Mouse (Mus musculus): ENCODE data around the gene Poll. TPM values are rescaled to one million over a fixed set of nuclear protein-coding genes. Genes with fewer than 3 reads are reported as not detected.
"Not testable (repeated sequence)": the region's sequence is repeated elsewhere in the genome, so short reads cannot be mapped to it uniquely, and the experiment has no call there.

Poll gene
- total and polyA plus RNA-seq, 2 experiments from 2014 or later: 8.9 to 9.9 TPM

DNA sequence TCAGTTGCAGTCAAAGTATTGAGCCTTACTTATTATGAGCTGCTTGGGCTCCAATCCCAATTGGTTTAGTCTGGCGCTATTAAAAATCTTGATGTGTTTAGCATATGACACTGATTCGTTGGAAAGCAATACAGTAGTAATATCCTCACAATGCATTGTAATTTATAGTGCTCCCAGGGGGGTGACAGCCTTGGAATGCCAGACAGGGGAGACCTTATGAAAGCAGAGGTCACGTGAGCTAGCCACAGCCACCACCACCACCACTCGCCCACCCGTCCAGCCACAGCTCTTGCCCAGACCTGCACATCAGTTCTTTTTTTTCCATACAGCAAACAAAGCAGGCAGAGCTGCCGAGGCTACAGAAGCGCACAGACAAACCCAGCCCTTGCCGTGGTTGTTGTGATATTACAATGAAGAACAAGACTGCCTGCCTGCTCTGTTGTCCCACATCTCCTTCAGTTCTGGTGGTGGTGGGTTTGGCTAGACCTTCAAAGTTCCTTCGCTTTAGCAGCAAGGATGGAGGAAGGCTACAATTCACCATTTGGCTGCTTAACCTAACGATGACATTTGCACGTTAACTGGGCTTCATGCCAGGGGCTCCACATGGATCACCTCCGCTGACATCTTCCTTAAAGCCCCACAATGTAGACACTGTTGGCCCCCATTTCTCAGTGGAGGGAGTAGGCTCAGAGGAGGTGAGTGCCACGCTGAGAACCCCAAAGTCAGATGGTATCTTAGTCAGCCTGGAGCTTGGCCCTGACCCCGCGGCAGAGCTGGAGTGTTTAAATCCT, 5.8 kb upstream of the Poll start:
- H3K4me3 ChIP-seq (ENCODE audit: low read depth, low read length): no peak overlapping the region
- peaks cover 3% of the 10 kb centered on the region; the same call in 1 of the 2 replicates for H3K36me3 ChIP-seq (ENCODE audit: insufficient read depth, low read length)
- 58% methylated on average over 15 of the region's 15 CpGs for WGBS
- no peak overlapping the region for H3K9ac ChIP-seq (replicated peaks; ENCODE audit: low read length, poor library complexity, severe bottlenecking)
- ATAC-seq (ENCODE audit: low FRiP score) (no peak), DNase-seq (ENCODE audit: low spot score) (no peak)
- H3K27me3 ChIP-seq (ENCODE audit: insufficient read depth, low read length): peaks cover 9% of the 10 kb centered on the region; the same call in 1 of the 2 replicates
- no peaks in the 10 kb centered on the region for H3K9me3 ChIP-seq (ENCODE audit: low read length)
- no peaks in the 10 kb centered on the region; the same call in 1 of the 2 replicates for H3K4me1 ChIP-seq (ENCODE audit: insufficient read depth, low read length)
- H3K4me2 ChIP-seq (ENCODE audit: low read depth, low read length, poor library complexity, severe bottlenecking): no peak overlapping the region
- no peak overlapping the region for H3K27ac ChIP-seq (ENCODE audit: low read depth, low read length)
- no peak for TF ChIP-seq CTCF (IDR thresholded peaks at IDR 0.05)

DNA sequence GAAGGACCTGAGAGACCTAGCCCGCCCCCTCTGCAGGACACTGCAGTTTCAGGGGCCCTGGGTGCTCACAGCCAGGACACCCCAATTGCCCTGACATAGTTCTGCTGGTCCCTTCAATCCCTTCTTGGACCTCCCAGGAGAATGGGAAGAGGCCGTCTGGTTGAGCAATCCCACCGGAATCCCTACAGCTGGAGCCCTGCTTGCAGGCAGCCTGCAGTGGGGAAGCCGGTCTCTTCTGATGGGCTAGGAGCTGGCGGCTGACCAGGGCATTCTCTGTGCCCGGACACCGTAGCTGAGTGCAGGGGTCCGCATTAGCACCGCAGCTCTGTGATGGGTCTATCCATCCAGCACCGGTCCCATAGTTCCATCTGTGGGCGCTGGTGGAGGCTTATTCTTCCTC, 6.2 kb downstream of the Poll start:
- no peak for ATAC-seq (ENCODE audit: low FRiP score)
- no peak overlapping the region for H3K27ac ChIP-seq (ENCODE audit: low read depth, low read length)
- DNase-seq (ENCODE audit: low spot score): no peak
- no peak overlapping the region for H3K4me3 ChIP-seq (ENCODE audit: low read depth, low read length)
- WGBS: 94% methylated on average over 11 of the region's 11 CpGs
- H3K9me3 ChIP-seq (ENCODE audit: low read length): no peaks in the 10 kb centered on the region
- no peak for TF ChIP-seq CTCF (IDR thresholded peaks at IDR 0.05)
- H3K4me1 ChIP-seq (ENCODE audit: insufficient read depth, low read length): no peaks in the 10 kb centered on the region
- H3K36me3 ChIP-seq (ENCODE audit: insufficient read depth, low read length): peaks cover 8% of the 10 kb centered on the region; the same call in 1 of the 2 replicates
- no peak overlapping the region for H3K4me2 ChIP-seq (ENCODE audit: low read depth, low read length, poor library complexity, severe bottlenecking)
- H3K27me3 ChIP-seq (ENCODE audit: insufficient read depth, low read length): no peaks in the 10 kb centered on the region
- no peak overlapping the region for H3K9ac ChIP-seq (replicated peaks; ENCODE audit: low read length, poor library complexity, severe bottlenecking)

DNA sequence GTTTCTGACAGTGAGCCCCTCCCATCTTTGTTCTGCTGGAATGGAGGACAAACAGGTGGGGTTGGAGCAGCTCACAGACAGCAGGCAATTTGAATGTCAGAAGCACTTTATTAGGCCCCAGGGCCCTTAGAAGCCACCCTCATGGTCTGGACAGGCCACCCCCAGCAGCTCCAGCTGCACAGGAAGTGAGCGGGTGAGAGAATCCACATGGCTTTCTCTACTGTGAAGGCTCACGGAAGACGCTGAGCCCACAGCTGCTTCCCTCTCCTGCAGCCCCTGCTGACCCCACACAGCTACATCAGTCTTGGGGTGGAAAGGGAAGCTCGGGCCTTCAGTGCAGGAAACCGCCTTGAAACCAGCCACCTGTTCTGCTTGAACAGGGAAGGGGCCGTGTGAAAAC, 8.1 kb downstream of the Poll start:
- Histone ChIP-seq H3K27ac (ENCODE audit: low read depth, low read length) (no peak overlapping the region), H3K4me3 (ENCODE audit: low read depth, low read length) (no peak overlapping the region), H3K36me3 (ENCODE audit: insufficient read depth, low read length) (peaks cover 8% of the 10 kb centered on the region; the same call in 1 of the 2 replicates), H3K4me2 (ENCODE audit: low read depth, low read length, poor library complexity, severe bottlenecking) (no peak overlapping the region), H3K27me3 (ENCODE audit: insufficient read depth, low read length) (0 out of 2 replicates have a peak, but pooled peaks cover 4% of the 10 kb centered on the region), H3K4me1 (ENCODE audit: insufficient read depth, low read length) (no peaks in the 10 kb centered on the region), H3K9ac (replicated peaks; ENCODE audit: low read length, poor library complexity, severe bottlenecking) (no peak overlapping the region), H3K9me3 (ENCODE audit: low read length) (no peaks in the 10 kb centered on the region)
- WGBS: 86% methylated on average over 6 of the region's 6 CpGs
- DNase-seq (ENCODE audit: low spot score): no peak
- no peak for ATAC-seq (ENCODE audit: low FRiP score)
- no peak for TF ChIP-seq CTCF (IDR thresholded peaks at IDR 0.05)

DNA sequence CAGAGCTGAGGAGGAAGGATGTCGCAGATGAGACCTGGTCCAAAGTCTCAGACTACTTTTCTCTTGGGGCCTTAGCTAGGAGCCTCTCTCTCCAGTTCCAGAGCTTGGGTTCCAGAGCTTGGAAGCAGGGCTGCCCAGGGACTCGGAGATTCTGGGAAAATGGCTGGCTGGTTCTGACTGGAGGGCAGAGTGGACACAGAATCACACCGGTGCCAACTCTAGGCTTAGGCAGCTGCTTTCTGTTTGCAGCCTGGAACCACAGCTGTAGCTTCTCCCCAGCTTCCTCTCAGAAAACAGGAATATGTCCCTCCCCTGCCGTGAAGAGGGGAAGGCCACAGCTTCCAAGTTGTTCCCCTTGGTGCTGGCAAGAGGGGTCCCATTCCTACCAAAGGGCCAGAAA, 10.4 kb downstream of the Poll start:
- peaks cover 8% of the 10 kb centered on the region; the same call in 1 of the 2 replicates for H3K36me3 ChIP-seq (ENCODE audit: insufficient read depth, low read length)
- TF ChIP-seq CTCF (IDR thresholded peaks at IDR 0.05): no peak
- H3K9me3 ChIP-seq (ENCODE audit: low read length): no peaks in the 10 kb centered on the region
- H3K4me1 ChIP-seq (ENCODE audit: insufficient read depth, low read length): no peaks in the 10 kb centered on the region
- H3K4me2 ChIP-seq (ENCODE audit: low read depth, low read length, poor library complexity, severe bottlenecking): no peak overlapping the region
- no peak overlapping the region for H3K4me3 ChIP-seq (ENCODE audit: low read depth, low read length)
- 78% methylated on average over 4 of the region's 4 CpGs for WGBS
- 0 out of 2 replicates have a peak, but pooled peaks cover 21% of the 10 kb centered on the region for H3K27me3 ChIP-seq (ENCODE audit: insufficient read depth, low read length)
- no peak overlapping the region for H3K27ac ChIP-seq (ENCODE audit: low read depth, low read length)
- no peak for ATAC-seq (ENCODE audit: low FRiP score)
- no peak overlapping the region for H3K9ac ChIP-seq (replicated peaks; ENCODE audit: low read length, poor library complexity, severe bottlenecking)
- no peak for DNase-seq (ENCODE audit: low spot score)

DNA sequence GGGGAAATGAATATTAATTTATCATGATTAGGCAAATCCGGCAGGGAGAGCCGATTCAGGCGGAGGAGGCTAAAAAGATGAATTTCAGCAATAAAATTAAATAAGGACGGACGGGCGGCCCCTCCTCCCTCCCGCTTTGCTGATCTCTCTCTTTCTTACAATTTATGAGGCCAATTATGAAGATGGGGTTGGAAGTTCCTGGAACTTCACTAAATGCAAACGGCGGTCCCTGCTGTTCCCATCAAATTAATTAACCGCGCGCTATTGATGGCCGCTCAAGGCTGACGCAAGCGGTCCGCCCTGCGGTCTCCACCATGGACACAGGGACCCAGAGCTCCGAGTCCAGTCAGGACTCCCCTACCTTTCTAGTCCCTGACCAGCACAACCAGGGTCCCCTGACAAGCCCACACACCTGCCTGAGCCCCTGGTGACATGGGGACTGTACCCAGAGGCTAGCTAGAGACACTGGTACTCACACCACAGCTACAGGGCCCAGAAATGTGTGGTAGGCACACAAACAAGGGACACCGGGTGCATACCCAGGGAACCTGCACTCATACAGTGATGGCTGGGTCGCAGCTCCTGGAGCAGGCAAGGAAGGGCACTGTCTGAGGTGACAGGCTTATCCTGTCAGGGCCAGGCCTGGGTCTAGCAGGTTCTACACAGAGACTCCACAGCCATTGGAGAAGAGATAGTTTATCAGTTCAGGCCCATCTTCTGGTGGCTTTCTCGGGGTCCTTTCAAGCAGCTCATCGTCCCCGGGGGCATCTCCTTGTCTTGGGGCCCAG, 11.0 kb downstream of the Poll start:
- Histone ChIP-seq H3K4me1 (ENCODE audit: insufficient read depth, low read length) (0 out of 2 replicates have a peak, but pooled peaks cover 4% of the 10 kb centered on the region), H3K4me2 (ENCODE audit: low read depth, low read length, poor library complexity, severe bottlenecking) (no peak overlapping the region), H3K27me3 (ENCODE audit: insufficient read depth, low read length) (peaks cover 21% of the 10 kb centered on the region; the same call in 1 of the 2 replicates), H3K9me3 (ENCODE audit: low read length) (no peaks in the 10 kb centered on the region), H3K9ac (replicated peaks; ENCODE audit: low read length, poor library complexity, severe bottlenecking) (no peak overlapping the region), H3K27ac (ENCODE audit: low read depth, low read length) (no peak overlapping the region), H3K36me3 (ENCODE audit: insufficient read depth, low read length) (peaks cover 5% of the 10 kb centered on the region; the same call in 1 of the 2 replicates), H3K4me3 (ENCODE audit: low read depth, low read length) (no peak overlapping the region)
- no peak for TF ChIP-seq CTCF (IDR thresholded peaks at IDR 0.05)
- 58% methylated on average over 23 of the region's 23 CpGs for WGBS
- DNase-seq (ENCODE audit: low spot score): no peak
- ATAC-seq (ENCODE audit: low FRiP score): no peak

DNA sequence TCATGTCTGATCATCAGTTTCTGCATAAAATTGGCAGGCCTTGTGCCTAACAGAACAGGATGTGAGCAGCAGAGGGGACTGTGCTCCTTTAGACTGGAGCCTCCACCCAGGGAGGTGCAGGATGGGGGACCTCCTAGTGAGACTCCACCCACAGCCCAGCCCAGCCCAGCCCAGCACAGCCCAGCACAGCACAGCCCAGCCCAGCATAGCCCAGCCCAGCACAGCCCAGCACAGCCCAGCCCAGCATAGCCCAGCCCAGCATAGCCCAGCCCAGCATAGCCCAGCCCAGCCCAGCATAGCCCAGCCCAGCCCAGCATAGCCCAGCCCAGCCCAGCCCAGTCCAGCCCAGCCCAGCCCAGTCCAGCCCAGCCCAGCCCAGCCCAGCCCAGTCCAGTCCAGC, 12.1 kb downstream of the Poll start:
- H3K9ac ChIP-seq (replicated peaks; ENCODE audit: low read length, poor library complexity, severe bottlenecking); H3K4me3 ChIP-seq (ENCODE audit: low read depth, low read length); ATAC-seq (ENCODE audit: low FRiP score); H3K4me1 ChIP-seq (ENCODE audit: insufficient read depth, low read length); DNase-seq (ENCODE audit: low spot score); H3K27ac ChIP-seq (ENCODE audit: low read depth, low read length); H3K4me2 ChIP-seq (ENCODE audit: low read depth, low read length, poor library complexity, severe bottlenecking); H3K36me3 ChIP-seq (ENCODE audit: insufficient read depth, low read length); H3K9me3 ChIP-seq (ENCODE audit: low read length): not testable (repeated sequence)
- H3K27me3 ChIP-seq (ENCODE audit: insufficient read depth, low read length): peaks cover 26% of the 10 kb centered on the region

Measured in midbrain, postnatal 0 days (tissue).